Mouse (Mus musculus): ENCODE data around the gene Eif6. TPM values are rescaled to one million over a fixed set of nuclear protein-coding genes. Genes with fewer than 3 reads are reported as not detected.
A peak's percentile ranks its signal among the peaks of the same experiment; 100 is the strongest.

Eif6 gene
- total and polyA plus RNA-seq, 3 experiments: 220 to 463 (median 289) TPM

DNA sequence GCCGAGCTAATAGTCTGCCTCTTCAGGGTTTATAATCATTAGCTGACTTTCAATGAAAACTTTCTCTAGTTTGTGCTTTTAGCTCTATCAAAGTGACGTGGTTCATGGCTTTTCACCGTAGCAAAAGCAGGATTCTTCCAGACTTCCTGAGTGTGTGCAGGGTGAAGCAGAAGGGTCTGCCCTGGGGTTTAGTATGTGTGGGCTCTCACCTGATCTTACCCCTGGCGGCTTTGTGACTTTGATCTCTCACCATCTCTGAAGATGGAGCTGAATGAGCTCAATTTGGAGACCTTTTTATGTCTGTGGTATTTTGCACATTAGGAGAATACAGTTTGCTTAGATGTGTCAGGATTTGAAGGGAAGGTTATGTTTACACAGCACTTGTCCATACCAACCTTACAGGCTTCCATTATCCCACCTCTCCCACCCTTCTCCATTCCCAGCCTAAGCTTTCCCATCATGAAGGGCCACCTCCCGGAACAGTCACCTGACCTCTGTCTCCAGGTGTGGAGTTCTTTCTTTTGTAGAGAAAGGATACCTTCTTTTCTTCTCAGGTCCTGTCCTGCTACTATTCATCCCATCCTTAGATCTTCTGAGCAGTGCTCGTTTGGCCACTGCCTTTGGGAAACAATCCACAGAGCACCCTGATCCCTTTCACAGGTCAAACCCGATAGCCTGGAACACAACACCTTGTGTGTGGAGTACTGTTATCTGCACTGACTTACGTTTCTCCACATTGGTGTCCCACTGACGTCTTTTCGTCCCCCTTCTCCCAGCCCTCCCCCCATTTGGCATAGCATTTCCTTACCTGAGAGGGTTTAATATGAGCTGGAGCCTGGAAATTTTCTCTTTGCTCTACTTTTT is 49.7 kb downstream of the Eif6 start:
- Histone ChIP-seq H3K27ac (ENCODE audit: insufficient read depth, low read depth) (no peak overlapping the region), H3K9me3 (replicated peaks; ENCODE audit: low read length) (peaks cover 5% of the 10 kb centered on the region), H3K27me3 (replicated peaks) (peaks cover 68% of the 10 kb centered on the region), H3K79me2 (replicated peaks; ENCODE audit: control insufficient read depth, extremely low read depth, insufficient read depth, poor library complexity, severe bottlenecking) (no peaks in the 10 kb centered on the region), H3K36me3 (replicated peaks in 1 of 2; ENCODE audit: control insufficient read depth in 1 of 2, insufficient read depth in 1 of 2, low read length in 1 of 2) (no peaks in the 10 kb centered on the region), H3K4me3 (replicated peaks in 1 of 3; ENCODE audit: low read depth in 2 of 3, low read length in 2 of 3, poor library complexity in 1 of 3) (no peak overlapping the region), H3K4me2 (ENCODE audit: insufficient read depth, low read depth, poor library complexity, severe bottlenecking) (no peak overlapping the region), H3K9ac (ENCODE audit: insufficient read depth, low read depth) (no peak overlapping the region), H3K4me1 (ENCODE audit: control insufficient read depth in 1 of 2, insufficient read depth in 2 of 2) (peaks cover 5 to 6% of the 10 kb centered on the region in 2 experiments)
- DNase-seq (ENCODE audit: extremely low read depth): no peak
- dilution Hi-C loops (cut with MboI; ENCODE audit: extremely low pct_ligation_motif_present, extremely low pct_unique_long_range_greater_than_20kb, low sequenced_read_pairs) (no loop called here), in situ Hi-C loops (cut with MboI; ENCODE audit: low pct_ligation_motif_present, low pct_unique_long_range_greater_than_20kb, low sequenced_read_pairs) (no loop called here)
- TF ChIP-seq MEF2A (IDR thresholded peaks at IDR 0.05; ENCODE audit: borderline replicate concordance, low read depth, low read length) (no peak), CHD1 (IDR thresholded peaks at IDR 0.05; ENCODE audit: low read depth, low read length) (no peak), MAX (IDR thresholded peaks at IDR 0.05; ENCODE audit: low read length) (no peak), NELFE (IDR thresholded peaks at IDR 0.05; ENCODE audit: low read depth, low read length) (no peak), E2F4 (IDR thresholded peaks at IDR 0.05; ENCODE audit: insufficient replicate concordance, low read depth, low read length) (no peak), MAZ (IDR thresholded peaks at IDR 0.05; ENCODE audit: low read depth, low read length) (no peak), BHLHE40 (IDR thresholded peaks at IDR 0.05; ENCODE audit: low read depth, low read length) (no peak), IRF4 (IDR thresholded peaks at IDR 0.05; ENCODE audit: low read depth, low read length) (no peak), MAFK (IDR thresholded peaks at IDR 0.05; ENCODE audit: insufficient replicate concordance, low read length) (no peak), RAD21 (IDR thresholded peaks at IDR 0.05; ENCODE audit: low read depth, low read length) (no peak), POLR2A (IDR thresholded peaks at IDR 0.05; ENCODE audit: low read depth, low read length) (no peak), ZC3H11A (IDR thresholded peaks at IDR 0.05; ENCODE audit: low read depth, low read length) (no peak), JUND (conservative IDR thresholded peaks at IDR 0.05; ENCODE audit: low read depth, low read length) (no peak), UBTF (IDR thresholded peaks at IDR 0.05; ENCODE audit: low read depth, low read length) (no peak), SMC3 (IDR thresholded peaks at IDR 0.05; ENCODE audit: low read depth, low read length) (no peak), EP300 (IDR thresholded peaks at IDR 0.05; ENCODE audit: low read length) (no peak), ZKSCAN1 (IDR thresholded peaks at IDR 0.05; ENCODE audit: borderline replicate concordance, low read depth, low read length) (no peak), KAT2A (IDR thresholded peaks at IDR 0.05; ENCODE audit: insufficient replicate concordance, low read length) (no peak), GABPA (IDR thresholded peaks at IDR 0.05; ENCODE audit: insufficient replicate concordance, low read depth, low read length) (no peak)

GRCm38 (mm10) chr2:155775685-155776263 is 51.0 kb downstream of the Eif6 start:
- in situ Hi-C loops (cut with MboI; ENCODE audit: low pct_ligation_motif_present, low pct_unique_long_range_greater_than_20kb, low sequenced_read_pairs) (no loop called here), dilution Hi-C loops (cut with MboI; ENCODE audit: extremely low pct_ligation_motif_present, extremely low pct_unique_long_range_greater_than_20kb, low sequenced_read_pairs) (no loop called here)
- Histone ChIP-seq H3K79me2 (replicated peaks; ENCODE audit: control insufficient read depth, extremely low read depth, insufficient read depth, poor library complexity, severe bottlenecking) (no peaks in the 10 kb centered on the region), H3K9me3 (replicated peaks; ENCODE audit: low read length) (peaks cover 5% of the 10 kb centered on the region), H3K4me1 (ENCODE audit: control insufficient read depth in 1 of 2, insufficient read depth in 2 of 2) (peaks cover 5 to 6% of the 10 kb centered on the region in 2 experiments), H3K27ac (ENCODE audit: insufficient read depth, low read depth) (no peak overlapping the region), H3K4me3 (replicated peaks in 1 of 3; ENCODE audit: low read depth in 2 of 3, low read length in 2 of 3, poor library complexity in 1 of 3) (peak overlapping the region in 1 of 3 experiments; percentile 6), H3K4me2 (ENCODE audit: insufficient read depth, low read depth, poor library complexity, severe bottlenecking) (peak overlapping the region; percentile 85), H3K36me3 (replicated peaks in 1 of 2; ENCODE audit: control insufficient read depth in 1 of 2, insufficient read depth in 1 of 2, low read length in 1 of 2) (no peaks in the 10 kb centered on the region), H3K9ac (ENCODE audit: insufficient read depth, low read depth) (no peak overlapping the region), H3K27me3 (replicated peaks) (peaks cover 70% of the 10 kb centered on the region)
- DNase-seq (ENCODE audit: extremely low read depth): no peak
- TF ChIP-seq USF2 (conservative IDR thresholded peaks at IDR 0.05; ENCODE audit: low read depth, low read length): no peak
- TF ChIP-seq MAZ (IDR thresholded peaks at IDR 0.05; ENCODE audit: low read depth, low read length): 0 out of 2 replicates have a peak, but pooled peaks have one; percentile 34
- peak; percentile 58 for TF ChIP-seq MXI1 (IDR thresholded peaks at IDR 0.05; ENCODE audit: low read depth, low read length)
- TF ChIP-seq ZMIZ1 (IDR thresholded peaks at IDR 0.05; ENCODE audit: low read depth, low read length): no peak
- TF ChIP-seq JUN (IDR thresholded peaks at IDR 0.05; ENCODE audit: insufficient read depth, low read depth, low read length): no peak

Data from CH12.LX (cell line).